Mouse (Mus musculus) hindbrain, embryonic 15.5 days (tissue): ENCODE results near the gene Npnt. TPM values are rescaled to one million over a fixed set of nuclear protein-coding genes. Genes with fewer than 3 reads are reported as not detected.

Source experiments
- ATAC-seq: fragments of 200-750 bp; cut with Nextera tagmentation; 2 replicates; pipeline ENCODE4 v1.8.0; 2017; ENCODE audit warnings: low read depth, moderate number of reproducible peaks, moderate TSS enrichment; ENCODE audit not compliant: low FRiP score
- H3K27ac ChIP-seq: fragments of 300-500 bp; sonication (generic); replicated peaks from 2 replicates; pipeline ENCODE4 v1.5.1; 2015; ENCODE audit warnings: mild to moderate bottlenecking, inconsistent platforms
- H3K27me3 ChIP-seq: fragments of 300-500 bp; sonication (generic); 2 replicates; pipeline ENCODE4 v1.6.1; 2015; ENCODE audit warnings: control low read depth, inconsistent platforms
- H3K36me3 ChIP-seq: fragments of 300-500 bp; sonication (generic); 2 replicates; pipeline ENCODE4 v1.6.1; 2015; ENCODE audit warnings: control low read depth, inconsistent platforms
- H3K4me1 ChIP-seq: fragments of 300-500 bp; sonication (generic); replicated peaks from 2 replicates; pipeline ENCODE4 v1.6.1; 2015; ENCODE audit warnings: control low read depth, inconsistent platforms
- H3K4me2 ChIP-seq: fragments of 300-500 bp; sonication (generic); 2 replicates; pipeline ENCODE4 v1.6.1; 2015; ENCODE audit warnings: moderate library complexity, mild to moderate bottlenecking, inconsistent platforms
- H3K4me3 ChIP-seq: fragments of 300-500 bp; sonication (generic); 2 replicates; pipeline ENCODE4 v1.5.1; 2015; ENCODE audit warnings: mild to moderate bottlenecking, inconsistent platforms
- H3K9ac ChIP-seq: fragments of 300-500 bp; sonication (generic); 2 replicates; pipeline ENCODE4 v1.6.1; 2015; ENCODE audit warnings: inconsistent platforms
- H3K9me3 ChIP-seq: fragments of 300-500 bp; sonication (generic); 2 replicates; pipeline ENCODE4 v1.6.1; 2016; ENCODE audit warnings: control low read depth, inconsistent platforms
- WGBS: fragments of 180-500 bp; shearing (Covaris S2); methylation state at CpG from one replicate; pipeline ENCODE4 v1.1.7; 2015; 5-methylcytosine and 5-hydroxymethylcytosine counted together
- polyA plus RNA-seq: library from polyadenylated mRNA; unstranded; fragments of >200 nt; fragmentation: Nextera tagmentation; extraction: Ambion mirVana; gene quantifications from 2 replicates; pipeline ENCODE4 v1.2.1, GENCODE M21; 2015

Npnt gene
- polyA plus RNA-seq, 1 experiment from 2014 or later = 28.4 TPM

DNA sequence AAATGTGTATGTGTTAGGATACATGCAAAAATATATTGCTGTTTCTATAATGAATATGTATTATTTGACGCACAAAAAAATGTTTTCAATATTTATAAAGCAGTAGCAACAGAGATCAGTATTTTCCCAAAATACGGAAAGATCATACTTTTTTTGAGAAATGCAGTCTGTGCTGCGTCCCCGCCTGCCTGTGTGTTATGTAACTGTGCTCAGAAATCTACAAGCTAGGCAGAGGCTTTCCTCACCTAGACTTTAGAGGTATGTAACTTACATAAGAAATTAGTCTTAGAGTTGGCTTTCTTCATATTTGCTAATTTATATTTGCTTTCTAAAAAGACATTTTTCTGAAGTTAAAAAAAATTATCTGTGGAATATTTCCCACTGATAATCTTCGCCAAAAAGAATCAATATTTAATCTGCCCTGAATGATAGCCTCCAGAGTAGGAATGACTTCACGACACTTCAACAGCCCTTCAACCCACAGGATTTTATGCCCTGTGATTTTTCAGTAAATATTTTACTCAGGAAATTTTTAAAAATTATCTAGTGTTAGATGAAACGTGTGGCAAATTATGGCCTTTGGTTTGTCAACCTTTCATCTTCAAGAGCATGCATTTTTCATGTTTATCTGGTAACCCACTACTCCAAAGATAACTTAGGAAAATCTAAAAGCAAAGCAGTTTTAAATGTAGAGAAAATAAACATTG, 44.7 kb downstream of the Npnt start:
- no peak overlapping the region for H3K4me3 ChIP-seq
- no peaks in the 10 kb centered on the region for H3K9me3 ChIP-seq
- 93% methylated on average over 7 of the region's 7 CpGs for WGBS
- no peak overlapping the region for H3K4me2 ChIP-seq
- H3K4me1 ChIP-seq = no peaks in the 10 kb centered on the region
- H3K27me3 ChIP-seq = no peaks in the 10 kb centered on the region
- H3K9ac ChIP-seq = no peak overlapping the region
- H3K36me3 ChIP-seq = no peaks in the 10 kb centered on the region
- no peak for ATAC-seq
- no peak overlapping the region for H3K27ac ChIP-seq

GRCm38 (mm10) chr3:132903386-132903785, 46.7 kb downstream of the Npnt start:
- Histone ChIP-seq H3K27me3 (no peaks in the 10 kb centered on the region), H3K9me3 (no peaks in the 10 kb centered on the region), H3K4me2 (no peak overlapping the region), H3K4me3 (no peak overlapping the region), H3K4me1 (no peaks in the 10 kb centered on the region), H3K36me3 (no peaks in the 10 kb centered on the region), H3K27ac (no peak overlapping the region), H3K9ac (no peak overlapping the region)
- 97% methylated on average over 11 of the region's 11 CpGs for WGBS
- no peak for ATAC-seq

DNA sequence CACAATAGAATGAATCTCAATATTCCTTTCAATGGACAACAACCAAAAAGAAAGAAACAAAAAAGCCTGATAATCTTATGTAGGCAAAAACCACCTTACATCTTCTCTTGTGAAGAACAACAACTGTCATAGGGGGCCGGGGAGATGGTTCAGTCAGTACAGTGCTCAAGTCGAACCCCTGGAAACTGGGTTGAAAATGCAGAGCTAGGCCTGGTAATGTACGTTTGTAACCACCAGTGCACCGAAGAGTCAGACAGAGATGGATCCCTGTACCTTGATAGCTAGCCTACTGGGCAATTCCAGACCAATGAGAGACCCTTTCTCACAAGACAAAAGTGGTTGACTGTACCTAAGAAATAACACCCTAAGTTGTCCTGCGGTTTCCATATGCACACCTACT, 47.2 kb downstream of the Npnt start:
- H3K4me2 ChIP-seq = no peak overlapping the region
- no peak for ATAC-seq
- H3K9me3 ChIP-seq = no peaks in the 10 kb centered on the region
- 97% methylated on average over 5 of the region's 5 CpGs for WGBS
- H3K27me3 ChIP-seq = no peaks in the 10 kb centered on the region
- no peak overlapping the region for H3K4me3 ChIP-seq
- no peak overlapping the region for H3K27ac ChIP-seq
- H3K36me3 ChIP-seq = no peaks in the 10 kb centered on the region
- H3K4me1 ChIP-seq = no peaks in the 10 kb centered on the region
- H3K9ac ChIP-seq = no peak overlapping the region

GRCm38 (mm10) chr3:132902206-132902605, 47.9 kb downstream of the Npnt start:
- H3K4me3 ChIP-seq = no peak overlapping the region
- no peak for ATAC-seq

GRCm38 (mm10) chr3:132897891-132898290, 52.2 kb downstream of the Npnt start:
- no peaks in the 10 kb centered on the region for H3K27me3 ChIP-seq
- 73% methylated on average over 4 of the region's 4 CpGs for WGBS
- no peak overlapping the region for H3K4me3 ChIP-seq
- no peak for ATAC-seq
- H3K27ac ChIP-seq = no peak overlapping the region
- no peaks in the 10 kb centered on the region for H3K36me3 ChIP-seq
- H3K9ac ChIP-seq = no peak overlapping the region
- H3K4me2 ChIP-seq = no peak overlapping the region
- no peaks in the 10 kb centered on the region for H3K4me1 ChIP-seq
- H3K9me3 ChIP-seq = no peaks in the 10 kb centered on the region

More at GRCm38 (mm10) chr3:132902206-132902605, 47.9 kb downstream of the Npnt start:
- no peaks in the 10 kb centered on the region for H3K36me3 ChIP-seq
- H3K27ac ChIP-seq = no peak overlapping the region
- H3K27me3 ChIP-seq = no peaks in the 10 kb centered on the region
- H3K4me1 ChIP-seq = no peaks in the 10 kb centered on the region
- H3K4me2 ChIP-seq = no peak overlapping the region
- H3K9me3 ChIP-seq = no peaks in the 10 kb centered on the region
- no peak overlapping the region for H3K9ac ChIP-seq
- 82% methylated on average over 6 of the region's 6 CpGs for WGBS

DNA sequence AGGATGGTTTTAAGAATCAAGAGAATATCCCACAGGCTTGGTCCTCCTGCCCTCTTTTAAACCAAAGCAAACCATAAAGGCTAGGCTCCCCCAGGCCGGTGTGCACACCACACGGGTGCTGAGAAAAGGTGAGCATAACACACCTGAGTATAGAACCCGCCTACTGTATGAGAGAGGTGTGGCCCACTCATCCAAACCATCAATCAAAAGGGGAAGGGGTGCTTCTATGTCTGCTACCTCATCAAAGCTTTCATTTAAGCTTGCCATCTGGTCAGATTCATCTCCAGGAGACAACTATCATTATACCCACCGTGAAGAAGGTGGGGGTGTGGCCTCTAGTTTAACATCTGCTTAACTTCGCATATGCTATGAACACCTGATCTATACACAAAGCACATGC, 52.7 kb downstream of the Npnt start:
- no peaks in the 10 kb centered on the region for H3K4me1 ChIP-seq
- H3K36me3 ChIP-seq = no peaks in the 10 kb centered on the region
- no peak overlapping the region for H3K27ac ChIP-seq
- H3K9ac ChIP-seq = no peak overlapping the region
- H3K27me3 ChIP-seq = no peaks in the 10 kb centered on the region
- WGBS = 86% methylated on average over 5 of the region's 5 CpGs
- no peak overlapping the region for H3K4me3 ChIP-seq
- H3K9me3 ChIP-seq = no peaks in the 10 kb centered on the region
- H3K4me2 ChIP-seq = no peak overlapping the region
- no peak for ATAC-seq

- ATAC-seq = no peak
- no peak overlapping the region for H3K4me2 ChIP-seq
- 84% methylated on average over 7 of the region's 7 CpGs for WGBS
- no peaks in the 10 kb centered on the region for H3K9me3 ChIP-seq
- no peaks in the 10 kb centered on the region for H3K4me1 ChIP-seq
- H3K4me3 ChIP-seq = no peak overlapping the region
- H3K9ac ChIP-seq = no peak overlapping the region
- H3K36me3 ChIP-seq = no peaks in the 10 kb centered on the region
- H3K27ac ChIP-seq = no peak overlapping the region
- no peaks in the 10 kb centered on the region for H3K27me3 ChIP-seq
Observed at GRCm38 (mm10) chr3:132894086-132894485, 56.0 kb downstream of the Npnt start.

- 88% methylated on average over 3 of the region's 3 CpGs for WGBS
Observed at GRCm38 (mm10) chr3:132893676-132894075, 56.4 kb downstream of the Npnt start.

DNA sequence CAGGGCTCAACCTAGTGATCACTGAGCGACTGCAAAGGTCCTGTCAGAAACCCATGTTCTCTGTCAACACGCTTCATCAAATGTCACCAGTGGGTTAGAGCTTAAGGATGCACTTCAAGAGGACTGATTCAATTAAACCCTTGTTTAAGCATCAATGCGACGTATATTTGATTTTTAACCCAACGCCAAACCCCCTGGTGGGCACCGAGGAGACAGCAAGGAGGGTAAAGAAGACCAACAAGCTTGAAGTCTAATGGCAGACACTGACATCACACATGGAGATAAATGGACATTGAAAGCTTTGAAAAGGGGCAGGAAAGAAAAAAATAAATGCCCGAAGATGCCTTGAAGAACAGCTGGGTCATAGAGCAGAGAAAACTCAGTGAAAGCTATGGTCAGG, 57.0 kb downstream of the Npnt start:
- Histone ChIP-seq H3K9ac (no peak overlapping the region), H3K4me3 (no peak overlapping the region), H3K36me3 (no peaks in the 10 kb centered on the region), H3K4me2 (no peak overlapping the region), H3K4me1 (no peaks in the 10 kb centered on the region), H3K27me3 (no peaks in the 10 kb centered on the region), H3K9me3 (no peaks in the 10 kb centered on the region), H3K27ac (no peak overlapping the region)
- no peak for ATAC-seq
- 88% methylated on average over 7 of the region's 7 CpGs for whole genome bisulfite sequencing

More at GRCm38 (mm10) chr3:132893676-132894075, 56.4 kb downstream of the Npnt start:
- ATAC-seq = no peak
- H3K4me3 ChIP-seq = no peak overlapping the region
- H3K4me2 ChIP-seq = no peak overlapping the region
- no peaks in the 10 kb centered on the region for H3K36me3 ChIP-seq
- no peaks in the 10 kb centered on the region for H3K4me1 ChIP-seq
- H3K27me3 ChIP-seq = no peaks in the 10 kb centered on the region
- no peak overlapping the region for H3K27ac ChIP-seq
- H3K9me3 ChIP-seq = no peaks in the 10 kb centered on the region
- H3K9ac ChIP-seq = no peak overlapping the region

- no peak overlapping the region for H3K9ac ChIP-seq
- H3K4me1 ChIP-seq = no peaks in the 10 kb centered on the region
- H3K4me3 ChIP-seq = no peak overlapping the region
- ATAC-seq = no peak
- H3K27me3 ChIP-seq = no peaks in the 10 kb centered on the region
- H3K9me3 ChIP-seq = no peaks in the 10 kb centered on the region
- no peak overlapping the region for H3K4me2 ChIP-seq
- 91% methylated on average over 7 of the region's 7 CpGs for WGBS
- no peaks in the 10 kb centered on the region for H3K36me3 ChIP-seq
- H3K27ac ChIP-seq = no peak overlapping the region
Observed at GRCm38 (mm10) chr3:132892481-132892880, 57.6 kb downstream of the Npnt start.

- H3K4me1 ChIP-seq = no peaks in the 10 kb centered on the region
- H3K36me3 ChIP-seq = no peaks in the 10 kb centered on the region
- no peaks in the 10 kb centered on the region for H3K27me3 ChIP-seq
- 93% methylated on average over 16 of the region's 16 CpGs for WGBS
- H3K4me3 ChIP-seq = no peak overlapping the region
- no peak overlapping the region for H3K9ac ChIP-seq
- H3K27ac ChIP-seq = no peak overlapping the region
- no peaks in the 10 kb centered on the region for H3K9me3 ChIP-seq
- H3K4me2 ChIP-seq = no peak overlapping the region
- no peak for ATAC-seq
Observed at GRCm38 (mm10) chr3:132887074-132887848, 62.8 kb downstream of the Npnt start.

- Histone ChIP-seq H3K9ac (no peak overlapping the region), H3K4me2 (no peak overlapping the region), H3K9me3 (no peaks in the 10 kb centered on the region), H3K27me3 (no peaks in the 10 kb centered on the region), H3K27ac (no peak overlapping the region), H3K36me3 (no peaks in the 10 kb centered on the region), H3K4me3 (no peak overlapping the region), H3K4me1 (no peaks in the 10 kb centered on the region)
- no peak for ATAC-seq
- WGBS = 96% methylated on average over 6 of the region's 6 CpGs
Observed at GRCm38 (mm10) chr3:132886419-132887050, 63.6 kb downstream of the Npnt start.
